Mouse (Mus musculus) lung, postnatal 0 days (tissue): ENCODE measurements at regions not wholly inside any gene's neighbourhood (a gene's known extent, or its start where the extent isn't known, plus 50 kb on each side); places are given as distances from the start of the nearest gene placed in this dataset.

Source experiments
- CTCF ChIP-seq: IDR thresholded peaks from 2 replicates; pipeline ENCODE4 v1.5.1; 2016; ENCODE audit warnings: antibody characterized with exemption, mild to moderate bottlenecking
- EP300 ChIP-seq: IDR thresholded peaks from 2 replicates; pipeline ENCODE4 v1.6.1; 2016; ENCODE audit warnings: antibody characterized with exemption, mild to moderate bottlenecking, control low read depth

DNA sequence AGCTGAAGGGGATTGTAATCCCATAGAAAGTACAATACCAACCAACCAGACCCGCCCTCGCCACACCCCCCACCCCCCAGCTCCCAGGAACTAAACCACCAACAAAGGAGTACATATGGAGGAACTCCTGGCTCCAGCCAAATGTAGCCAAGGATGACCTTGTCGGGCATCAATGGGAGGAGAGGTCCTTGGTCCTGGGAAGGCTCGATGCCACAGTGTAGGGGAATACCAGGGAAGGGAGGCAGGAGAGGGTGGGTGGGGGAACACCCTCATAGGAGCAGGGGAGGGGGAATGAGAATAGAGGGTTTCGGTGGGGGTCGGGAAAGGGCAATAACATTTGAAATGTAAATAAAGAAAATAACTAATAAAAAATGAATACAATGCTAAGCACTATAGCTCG, 429.1 kb downstream of the Fign start:
- TF ChIP-seq EP300 (no peak), CTCF (no peak)
